Mouse (Mus musculus) gastrocnemius, adult 18-20 months (tissue): ENCODE results near the gene Psme2. TPM values are rescaled to one million over a fixed set of nuclear protein-coding genes. Genes with fewer than 3 reads are reported as not detected.
A peak's percentile ranks its signal among the peaks of the same experiment; 100 is the strongest.

ENCODE experiments used
- DNase-seq: peaks from one replicate; pipeline ENCODE4 v3.0.0; 2021; ENCODE audit warnings: low spot score
- long read RNA-seq, 2 experiments: library from polyadenylated mRNA; stranded (forward); transcript quantifications; one replicate each; pipeline ENCODE4 v2.0.0; 2021
- total RNA-seq, 2 experiments: library from RNA; stranded (reverse); gene quantifications; 2 replicates each; pipeline ENCODE4 v1.2.3; 2021

Psme2 gene
- total RNA-seq: 10 to 100 TPM; 50.1 to 56.1 TPM
- long read RNA-seq, experiment 1, transcript Psme2-208 (11 exons, 962 nt): major isoform, 51 of 52 reads
- long read RNA-seq, experiment 1, partial matches to known transcripts: 0 of 52 reads
- long read RNA-seq, experiment 1, other reads (novel, unspliced or antisense): 1 of 52 reads
- long read RNA-seq, experiment 2, transcript Psme2-208 (11 exons, 962 nt): major isoform, 26 of 30 reads
- long read RNA-seq, experiment 2, partial matches to known transcripts: 1 of 30 reads
- long read RNA-seq, experiment 2, other reads (novel, unspliced or antisense): 2 of 30 reads

GRCm38 (mm10) chr14:55590748-55591330, at the start of gene Psme2:
Gene Psme2 (minus strand): TSS chr14:55591113.
- peak; percentile 97 for DNase-seq

GRCm38 (mm10) chr14:55637795-55638194, 46.9 kb upstream of the Psme2 start, which contains the start of gene Gm49378:
Gene Gm49378 (minus strand): TSS chr14:55637895.
- DNase-seq: no peak

- peak; percentile 86 for DNase-seq
Measured at GRCm38 (mm10) chr14:55635523-55636007, 44.7 kb upstream of the Psme2 start, which contains the start of gene Ipo4. Gene Ipo4 (minus strand): TSS chr14:55635957.

- DNase-seq: peak; percentile 35
Measured at GRCm38 (mm10) chr14:55634874-55635522, 44.1 kb upstream of the Psme2 start.

DNA sequence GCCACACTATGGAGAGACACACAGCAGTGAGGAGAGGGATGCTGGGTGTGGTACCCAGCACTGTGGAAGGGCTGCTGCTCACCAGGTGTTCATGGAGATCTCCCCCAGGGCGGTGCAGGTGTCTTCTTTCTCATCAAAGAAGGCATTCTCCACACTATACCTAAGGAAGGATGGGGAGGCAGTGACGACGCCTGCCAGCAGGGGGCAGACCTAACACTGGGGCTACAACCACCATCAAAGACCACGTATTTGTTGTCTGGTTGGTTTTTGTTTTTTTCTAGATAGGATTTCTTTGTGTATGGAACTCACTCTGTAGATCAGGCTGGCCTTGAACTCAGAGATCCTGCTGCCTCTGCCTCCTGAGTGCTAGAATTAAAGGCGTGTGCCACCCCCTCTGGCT, 38.4 kb upstream of the Psme2 start:
- peak; percentile 47 for DNase-seq

DNA sequence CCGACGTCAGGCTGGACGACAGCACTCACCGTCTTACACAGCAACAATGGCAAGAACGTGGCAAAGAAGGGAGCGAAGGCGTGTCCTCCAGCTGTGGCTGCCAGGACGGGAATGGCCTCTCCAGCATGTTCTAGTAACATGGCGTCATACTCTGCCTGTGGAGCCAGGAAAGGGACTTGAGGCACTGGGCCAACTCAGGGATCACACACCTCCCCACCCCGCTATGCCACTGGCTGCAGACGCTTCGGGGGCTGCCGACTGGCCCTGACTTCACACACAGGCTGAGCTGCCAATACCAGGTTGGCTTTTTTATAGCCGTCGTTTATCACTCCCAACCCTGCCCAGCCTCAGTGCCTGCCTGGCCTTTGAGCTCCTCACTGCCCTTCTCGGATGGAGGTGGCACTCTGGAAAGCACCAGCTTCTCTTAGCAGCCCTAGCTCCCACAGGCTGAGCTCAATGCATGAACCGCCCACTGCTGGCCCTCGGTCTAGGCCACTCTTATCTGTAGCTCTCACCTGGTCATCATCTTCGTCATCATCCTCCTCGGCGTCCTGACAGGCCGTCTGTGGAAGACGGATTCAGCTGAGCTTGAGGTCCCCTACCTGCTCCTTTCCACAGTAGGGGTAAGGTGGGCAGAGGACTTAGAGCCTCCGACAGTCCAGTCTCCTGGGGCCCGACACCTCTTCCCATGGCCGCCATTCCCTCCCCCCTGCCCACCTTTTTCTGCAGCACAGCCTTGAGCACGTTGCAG, 37.3 kb upstream of the Psme2 start:
- no peak for DNase-seq

DNA sequence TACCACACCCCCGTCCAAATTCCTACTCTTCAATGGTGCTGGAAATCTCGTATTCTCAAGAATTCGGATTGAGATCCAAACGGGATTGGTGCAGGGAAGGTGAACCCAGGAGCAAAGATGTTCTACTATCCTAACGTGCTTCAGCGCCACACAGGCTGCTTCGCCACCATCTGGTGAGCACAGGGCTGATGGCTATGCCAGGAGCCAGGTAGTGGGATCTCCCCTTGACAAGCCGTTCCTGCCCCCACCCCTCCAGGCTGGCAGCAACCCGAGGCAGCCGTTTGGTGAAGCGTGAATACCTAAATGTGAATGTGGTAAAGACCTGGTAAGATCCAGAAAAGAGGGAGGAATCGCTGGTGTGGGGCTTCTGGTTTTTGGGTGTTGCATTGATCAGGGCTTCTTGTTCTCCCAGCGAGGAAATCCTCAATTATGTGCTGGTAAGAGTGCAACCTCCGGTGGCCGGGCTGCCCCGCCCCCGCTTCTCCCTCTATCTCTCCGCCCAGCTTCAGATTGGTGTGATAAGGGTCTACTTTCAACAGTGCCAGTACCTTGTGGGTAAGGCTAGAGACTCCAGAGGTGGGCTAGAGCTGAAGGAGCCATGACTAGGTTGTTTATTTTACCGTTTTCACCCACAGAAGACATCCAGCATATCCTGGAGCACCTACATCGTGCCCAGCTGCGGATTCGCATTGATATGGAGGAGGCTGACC, 27.7 kb upstream of the Psme2 start:
- DNase-seq: no peak

DNA sequence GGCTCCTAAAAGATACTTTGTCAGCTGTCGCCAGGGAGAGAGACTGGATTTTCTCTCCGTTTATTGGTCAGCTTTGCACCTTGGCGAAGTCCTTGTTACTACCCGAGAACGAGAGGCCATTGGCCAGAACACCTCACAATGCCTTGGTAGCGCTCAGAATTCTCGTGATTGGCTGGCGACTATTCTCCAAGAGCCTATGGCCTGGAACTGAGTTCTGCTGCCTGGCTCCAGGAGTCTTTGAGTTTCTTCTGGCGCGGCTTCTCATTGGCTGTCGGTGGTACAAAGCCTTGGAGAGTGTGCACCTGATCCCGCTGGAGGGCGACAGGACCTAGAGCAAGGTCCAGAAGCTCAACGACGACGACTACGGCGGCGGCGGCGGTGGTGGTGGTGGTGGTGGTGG, 26.9 kb upstream of the Psme2 start, which contains the start of gene Rec8:
Rec8 (plus strand) TSS at position 216 of the 400 bp plus-strand sequence.
- DNase-seq: no peak

DNA sequence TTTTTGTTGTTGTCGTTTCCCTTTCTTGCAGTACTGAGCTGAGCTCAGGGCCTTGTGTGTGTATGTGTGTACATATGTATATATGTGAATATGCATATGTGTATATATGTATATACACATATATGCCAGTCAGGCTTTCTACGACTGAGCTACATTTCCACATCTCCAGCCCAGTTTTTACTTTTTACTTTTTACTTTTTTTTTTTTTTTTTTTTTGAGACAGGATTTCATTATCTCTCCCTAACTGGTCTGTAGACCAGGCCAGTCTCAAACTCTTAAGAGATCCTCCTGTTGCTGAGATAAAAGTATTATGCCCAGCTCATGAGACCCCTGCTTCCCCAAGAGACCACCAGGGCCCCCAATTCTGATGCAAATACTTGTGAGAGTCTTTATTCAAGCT, 25.9 kb upstream of the Psme2 start:
- DNase-seq: no peak

- no peak for DNase-seq
Measured at GRCm38 (mm10) chr14:55615876-55616275, 25.0 kb upstream of the Psme2 start.

DNA sequence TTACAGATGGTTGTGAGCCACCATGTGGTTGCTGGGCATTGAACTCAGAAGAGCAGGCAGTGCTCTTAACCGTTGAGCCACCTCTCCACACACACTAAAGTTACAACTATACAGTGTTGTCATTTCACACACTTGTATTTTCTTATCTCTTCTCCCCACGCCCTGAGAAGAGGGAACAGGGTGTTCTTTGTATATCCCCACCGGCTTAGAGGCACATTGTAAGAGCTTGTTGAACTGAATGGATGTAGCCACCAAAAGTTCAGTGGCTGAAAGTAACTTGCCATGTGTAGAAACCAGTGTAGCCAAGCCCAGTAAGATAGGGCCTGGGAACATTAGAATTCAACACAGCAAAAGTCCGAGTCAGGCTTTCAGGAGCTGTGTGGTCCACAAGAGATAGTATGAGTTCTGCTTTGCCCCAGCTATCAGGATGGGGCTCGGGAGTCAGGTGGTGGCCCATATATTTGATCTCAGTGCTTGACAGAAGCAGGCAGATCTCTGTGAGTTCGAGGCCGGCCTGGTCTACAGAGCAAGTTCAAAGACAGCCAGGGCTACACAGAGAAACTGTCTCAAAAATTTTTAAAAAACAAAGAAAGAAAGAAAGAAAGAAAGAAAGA, 23.8 kb upstream of the Psme2 start:
- no peak for DNase-seq

DNA sequence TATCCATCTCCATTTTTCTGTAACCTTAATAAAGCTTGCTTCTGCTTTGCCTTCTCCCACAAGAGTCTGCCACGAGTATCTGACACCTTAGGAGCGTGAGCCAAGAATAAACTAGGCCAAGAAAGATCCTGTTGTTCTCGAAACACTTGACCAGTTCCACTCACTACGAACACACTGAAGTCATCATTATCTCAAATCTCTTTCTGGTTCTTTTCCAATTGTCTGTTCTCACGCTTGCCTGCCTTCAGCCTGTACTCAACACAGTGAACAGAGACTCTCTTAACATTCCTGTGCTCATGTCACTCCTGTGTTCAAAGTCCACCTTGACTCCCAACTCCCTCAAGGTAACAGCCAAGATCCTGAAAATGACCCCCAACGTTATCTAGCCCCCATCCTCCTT, 22.4 kb upstream of the Psme2 start:
- DNase-seq: no peak

- DNase-seq: no peak
Measured at GRCm38 (mm10) chr14:55608339-55608738, 17.4 kb upstream of the Psme2 start.

- no peak for DNase-seq
Measured at GRCm38 (mm10) chr14:55605743-55606459, 15.0 kb upstream of the Psme2 start.

DNA sequence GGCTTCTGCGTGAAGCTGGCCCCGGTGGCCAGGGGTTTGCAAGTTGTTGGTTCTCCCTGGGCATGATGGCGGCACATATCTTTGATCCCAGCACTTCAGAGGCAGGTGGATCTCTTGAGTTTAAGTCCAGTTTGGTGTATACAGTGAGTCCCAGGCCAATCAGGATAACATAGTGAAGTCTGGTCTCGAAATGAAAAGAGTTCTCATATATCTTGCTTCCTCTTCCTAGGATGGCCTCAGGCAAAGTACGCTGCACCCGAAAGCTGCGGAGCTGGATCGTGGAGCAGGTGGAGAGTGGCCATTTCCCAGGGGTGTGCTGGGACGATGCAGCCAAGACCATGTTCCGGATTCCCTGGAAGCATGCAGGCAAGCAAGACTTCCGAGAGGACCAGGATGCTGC, 13.9 kb upstream of the Psme2 start:
- DNase-seq: no peak

- DNase-seq: peak; percentile 93
Measured at GRCm38 (mm10) chr14:55603633-55604576, 13.0 kb upstream of the Psme2 start.

- no peak for DNase-seq
Measured at GRCm38 (mm10) chr14:55603271-55603632, 12.3 kb upstream of the Psme2 start, which contains the start of gene Irf9. Gene Irf9 (plus strand): TSS chr14:55603571.

DNA sequence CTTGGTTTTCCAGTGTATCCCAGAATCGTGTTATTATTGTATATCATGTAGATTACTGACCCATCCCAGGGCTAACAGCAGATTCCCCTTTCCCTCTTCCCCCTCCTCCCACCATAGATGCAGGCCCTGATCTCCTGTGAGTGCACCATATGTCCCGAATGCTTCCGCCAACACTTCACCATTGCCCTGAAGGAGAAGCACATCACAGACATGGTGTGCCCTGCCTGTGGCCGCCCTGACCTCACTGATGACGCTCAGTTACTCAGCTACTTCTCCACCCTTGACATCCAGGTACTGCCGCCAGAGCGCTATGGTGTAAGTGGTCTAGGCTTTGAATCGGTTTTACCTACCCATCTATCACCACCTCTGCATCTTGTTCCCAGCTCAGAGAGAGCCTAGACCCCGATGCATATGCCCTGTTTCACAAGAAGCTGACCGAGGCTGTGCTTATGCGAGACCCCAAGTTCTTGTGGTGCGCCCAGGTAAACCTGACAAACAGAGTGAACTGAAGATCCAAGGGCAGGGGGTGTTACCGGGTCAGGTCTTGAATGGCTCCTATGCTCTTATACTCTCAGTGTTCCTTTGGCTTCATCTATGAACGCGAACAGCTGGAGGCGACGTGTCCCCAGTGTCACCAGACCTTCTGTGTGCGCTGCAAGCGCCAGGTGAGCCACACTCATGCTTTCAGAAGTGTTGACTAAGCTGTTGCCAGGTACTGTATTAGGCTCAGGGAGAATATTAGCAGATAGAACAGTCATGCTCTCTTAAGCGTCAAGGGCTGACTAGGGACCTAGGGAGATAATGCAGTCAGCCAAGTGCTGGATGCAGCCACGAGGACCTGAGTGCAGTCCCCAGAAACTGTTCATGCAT, 7.8 kb upstream of the Psme2 start:
- no peak for DNase-seq
